Comparison of ENCODE assay signal across 25 mouse cellular contexts in the genomic region with DNA sequence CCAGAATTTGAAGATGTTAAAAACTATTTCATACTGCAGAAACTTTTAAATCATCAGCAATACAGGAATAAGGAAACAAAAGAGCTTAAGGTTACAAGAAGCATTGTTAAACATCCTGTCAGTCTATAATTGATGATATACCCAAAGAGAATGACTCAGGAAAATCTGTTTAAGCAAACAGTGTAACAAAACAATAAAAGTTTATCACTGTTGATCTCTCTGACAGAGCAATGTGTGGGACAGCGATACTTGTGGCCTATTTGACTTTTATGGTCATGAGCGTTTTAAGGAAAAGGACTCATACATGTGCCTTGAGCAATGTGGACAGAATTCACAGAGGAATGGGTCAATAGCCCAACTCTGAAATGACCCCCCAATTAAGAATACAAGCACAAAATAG.
DNase-seq lines count a peak whose midpoint lies in the region; ATAC-seq and TF ChIP-seq lines count a peak whose summit lies in the region.
"Had no signal": no experiment of that assay in that cellular context is flagged by ENCODE, and none has a peak within 500 bp of the region (broad histone marks: within the 10 kb centered on the region; RNA-seq: fewer than 3 reads in every experiment).

No protein-coding gene starts in this region.

- H3K27me3 ChIP-seq in kidney, postnatal 0 days (ENCODE audit: insufficient read depth, low read length), result no peaks in the 10 kb centered on the region
- H3K27me3 ChIP-seq in intestine, postnatal 0 days (replicated peaks; ENCODE audit: control insufficient read depth, insufficient read depth, low read length), result no peaks in the 10 kb centered on the region
- no peaks in the 10 kb centered on the region for H3K27me3 ChIP-seq in hindbrain, embryonic 16.5 days (replicated peaks; ENCODE audit: control insufficient read depth, insufficient read depth, low read length)
- H3K27me3 ChIP-seq: embryonic facial prominence, embryonic 13.5 days; embryonic facial prominence, embryonic 15.5 days; forebrain, embryonic 12.5 days; Patski had no signal

- no peak for ATAC-seq in kidney, postnatal 0 days (replicated peaks; ENCODE audit: low FRiP score, low read depth)
- ATAC-seq in intestine, postnatal 0 days, result peak; percentile 53; the same call in 1 of the 2 replicates
- no peak for ATAC-seq in hindbrain, embryonic 16.5 days
- ATAC-seq: activated CD4-positive, CD25-positive, alpha-beta regulatory T cell, adult 4 months; forebrain, embryonic 14.5 days; forebrain, embryonic 16.5 days; Patski had no signal

- peaks cover 11% of the 10 kb centered on the region; the same call in 1 of the 2 replicates for H3K36me3 ChIP-seq in kidney, postnatal 0 days (ENCODE audit: insufficient read depth, low read length)
- peaks cover 15% of the 10 kb centered on the region; the same call in 1 of the 2 replicates for H3K36me3 ChIP-seq in intestine, postnatal 0 days (ENCODE audit: control insufficient read depth, insufficient read depth)
- H3K36me3 ChIP-seq in hindbrain, embryonic 16.5 days (ENCODE audit: control insufficient read depth, insufficient read depth, low read length), result 0 out of 2 replicates have a peak, but pooled peaks cover 2% of the 10 kb centered on the region

- no peak for DNase-seq in gastrocnemius, adult 2 months
- DNase-seq in gastrocnemius, postnatal 4 days (ENCODE audit: low spot score in 2 of 2), result no peak
- DNase-seq in kidney, postnatal 0 days (ENCODE audit: low spot score), result peak; percentile 19
- no peak for DNase-seq in kidney, postnatal 4 days
- peak; percentile 36 for DNase-seq in 416B (ENCODE audit: low read depth)
- no peak for DNase-seq in thymus, postnatal 36 days
- DNase-seq: adrenal gland, adult 8-10 months; adrenal gland, postnatal 14 days; adrenal gland, postnatal 36 days; cerebellum, adult 11-12 months; cerebellum, adult 2 months; cerebellum, adult 9-10 months; cerebellum, postnatal 10 days; cerebellum, postnatal 25 days had no signal

- H3K4me2 ChIP-seq in kidney, postnatal 0 days (ENCODE audit: low read length), result no peak overlapping the region
- H3K4me2 ChIP-seq in intestine, postnatal 0 days (replicated peaks; ENCODE audit: low read depth), result no peak overlapping the region
- no peak overlapping the region for H3K4me2 ChIP-seq in hindbrain, embryonic 16.5 days (ENCODE audit: low read length)
- H3K4me2 ChIP-seq: embryonic facial prominence, embryonic 13.5 days; embryonic facial prominence, embryonic 15.5 days; forebrain, embryonic 12.5 days had no signal

- H3K27ac ChIP-seq in gastrocnemius, adult 2 months, result 0 out of 2 replicates have a peak overlapping the region, but pooled peaks have one; percentile 12
- H3K27ac ChIP-seq in kidney, postnatal 0 days, result no peak overlapping the region
- no peak overlapping the region for H3K27ac ChIP-seq in intestine, postnatal 0 days (ENCODE audit: low read depth, low read length)
- H3K27ac ChIP-seq in hindbrain, embryonic 16.5 days (ENCODE audit: low read depth, low read length), result no peak overlapping the region
- H3K27ac ChIP-seq: embryonic facial prominence, embryonic 13.5 days; embryonic facial prominence, embryonic 15.5 days; forebrain, embryonic 10.5 days; forebrain, embryonic 12.5 days had no signal

- no peaks in the 10 kb centered on the region for H3K4me1 ChIP-seq in kidney, postnatal 0 days (replicated peaks; ENCODE audit: insufficient read depth, low read length)
- H3K4me1 ChIP-seq in intestine, postnatal 0 days (replicated peaks; ENCODE audit: control insufficient read depth, insufficient read depth, low read length), result no peaks in the 10 kb centered on the region
- no peaks in the 10 kb centered on the region for H3K4me1 ChIP-seq in hindbrain, embryonic 16.5 days (ENCODE audit: control insufficient read depth, insufficient read depth, low read depth, low read length)
- H3K4me1 ChIP-seq: embryonic facial prominence, embryonic 13.5 days; embryonic facial prominence, embryonic 15.5 days; forebrain, embryonic 12.5 days had no signal

- no peaks in the 10 kb centered on the region for H3K9me3 ChIP-seq in kidney, postnatal 0 days (replicated peaks; ENCODE audit: low read length)
- no peaks in the 10 kb centered on the region for H3K9me3 ChIP-seq in intestine, postnatal 0 days (ENCODE audit: control insufficient read depth)
- no peaks in the 10 kb centered on the region for H3K9me3 ChIP-seq in hindbrain, embryonic 16.5 days (ENCODE audit: control insufficient read depth, low read length)
- H3K9me3 ChIP-seq: embryonic facial prominence, embryonic 13.5 days; embryonic facial prominence, embryonic 15.5 days; forebrain, embryonic 10.5 days; forebrain, embryonic 12.5 days had no signal

- H3K9ac ChIP-seq in kidney, postnatal 0 days (ENCODE audit: low read depth, low read length), result no peak overlapping the region
- no peak overlapping the region for H3K9ac ChIP-seq in intestine, postnatal 0 days (ENCODE audit: low read depth, low read length)
- H3K9ac ChIP-seq in hindbrain, embryonic 16.5 days (ENCODE audit: low read depth, low read length), result no peak overlapping the region
- H3K9ac ChIP-seq: embryonic facial prominence, embryonic 13.5 days; embryonic facial prominence, embryonic 15.5 days; forebrain, embryonic 12.5 days had no signal

- intact Hi-C loops in gastrocnemius, adult 2 months (cut with DNase I), result no loop called here

- TF ChIP-seq CTCF in gastrocnemius, adult 2 months (IDR thresholded peaks at IDR 0.05), result no peak
- no peak for TF ChIP-seq CTCF in kidney, postnatal 0 days (IDR thresholded peaks at IDR 0.05; ENCODE audit: low read depth)
- peak; percentile 11; the same call in 1 of the 2 replicates for TF ChIP-seq CTCF in intestine, postnatal 0 days (IDR thresholded peaks at IDR 0.05; ENCODE audit: low read depth)

- WGBS in kidney, postnatal 0 days, result 11% methylated on average over 2 of the region's 2 CpGs
- 18% methylated on average over 2 of the region's 2 CpGs for WGBS in intestine, postnatal 0 days
- 67% methylated on average over 2 of the region's 2 CpGs for WGBS in hindbrain, embryonic 16.5 days

- H3K4me3 ChIP-seq in gastrocnemius, adult 2 months, result no peak overlapping the region
- no peak overlapping the region for H3K4me3 ChIP-seq in kidney, postnatal 0 days (replicated peaks; ENCODE audit: low read depth, low read length)
- H3K4me3 ChIP-seq in intestine, postnatal 0 days (ENCODE audit: low read depth, low read length), result no peak overlapping the region
- H3K4me3 ChIP-seq in hindbrain, embryonic 16.5 days (ENCODE audit: low read length), result no peak overlapping the region
- H3K4me3 ChIP-seq: embryonic facial prominence, embryonic 13.5 days; embryonic facial prominence, embryonic 15.5 days; erythroblast, embryonic 14.5 days; forebrain, embryonic 10.5 days; forebrain, embryonic 12.5 days had no signal

Comparison
In these comparisons a context has a peak if more than half of its experiments do, and no peak if none do; other contexts are left out.
1. DNase-seq: peak in kidney, postnatal 0 days (single experiment) and 416B (single experiment); none in gastrocnemius, adult 2 months (single experiment), gastrocnemius, postnatal 4 days (0 of 2), kidney, postnatal 4 days (0 of 2) and thymus, postnatal 36 days (0 of 2).